Mouse (Mus musculus) bone marrow, adult 2 months (tissue): ENCODE results near the gene Arhgap9.

ENCODE experiments used
- CTCF ChIP-seq: fragments of 200-500 bp; IDR thresholded peaks from 2 replicates; pipeline ENCODE4 v1.5.1; 2011; ENCODE audit warnings: low read length, control low read depth; ENCODE audit not compliant: control insufficient read depth, insufficient read depth
- POLR2A ChIP-seq: fragments of 200-500 bp; IDR thresholded peaks from 2 replicates; pipeline ENCODE4 v1.6.1; 2011; ENCODE audit warnings: low read depth, mild to moderate bottlenecking, control low read depth, low read length, borderline replicate concordance; ENCODE audit not compliant: control insufficient read depth

GRCm38 (mm10) chr10:127286730-127287129 is 35.0 kb upstream of the Arhgap9 start:
- TF ChIP-seq CTCF = no peak
- TF ChIP-seq POLR2A = no peak
